Mouse (Mus musculus) testis, postnatal 14 days (tissue): ENCODE measurements around the gene Gm10490.

Experiments used
- DNase-seq: peaks from one replicate; pipeline ENCODE4 v3.0.0; 2021; ENCODE audit warnings: low spot score

The Gm10490 gene

DNA sequence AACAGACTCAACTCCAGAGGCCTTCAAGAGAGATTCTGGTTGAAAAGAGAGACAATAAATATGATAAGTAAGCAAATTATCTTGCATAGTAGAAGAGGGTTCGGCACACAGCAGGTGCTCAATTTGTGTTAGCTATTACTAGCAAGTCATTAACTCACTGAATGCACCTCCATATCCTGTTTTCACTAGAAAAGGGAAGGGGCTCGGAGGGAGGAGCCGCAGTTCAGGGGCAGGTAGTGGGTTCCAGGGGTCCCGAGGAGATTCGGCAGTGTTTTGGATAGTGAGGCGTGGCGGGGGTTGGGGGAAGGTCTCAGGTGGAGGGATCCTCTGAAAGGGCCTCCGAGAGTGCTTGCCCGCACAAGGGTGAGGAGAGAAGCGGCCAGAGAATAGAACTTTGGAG lies 17.8 kb downstream of the Gm10490 start:
- no peak for DNase-seq

GRCm38 (mm10) chrX:7928270-7928790 lies 19.0 kb downstream of the Gm10490 start, which contains the start of gene Eras:
Gene Eras, minus strand, starts transcription at chrX:7928607.
- no peak for DNase-seq

DNA sequence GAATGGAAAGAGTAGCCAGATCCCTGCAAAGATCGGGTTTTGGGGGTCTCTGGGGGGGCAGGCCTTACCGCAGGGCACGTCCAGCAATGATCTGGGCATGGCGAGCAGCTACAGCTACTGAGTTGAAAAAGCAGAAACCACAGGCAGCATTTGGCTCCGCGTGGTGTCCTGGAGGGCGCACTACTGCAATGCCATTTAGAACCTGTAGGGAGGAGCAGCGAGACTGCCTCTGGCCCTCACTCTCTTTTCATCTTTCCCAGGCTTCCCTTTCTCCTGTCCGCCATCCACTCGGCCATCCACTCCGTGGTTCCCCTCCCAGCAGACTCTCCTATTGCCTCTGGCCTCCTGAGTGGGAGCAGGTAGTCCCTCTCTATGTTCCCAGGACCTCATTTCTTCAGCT lies 27.5 kb downstream of the Gm10490 start:
- DNase-seq, result no peak

GRCm38 (mm10) chrX:7937667-7938066 lies 28.3 kb downstream of the Gm10490 start:
- no peak for DNase-seq

GRCm38 (mm10) chrX:7945618-7946017 lies 36.3 kb downstream of the Gm10490 start:
- DNase-seq, result no peak

DNA sequence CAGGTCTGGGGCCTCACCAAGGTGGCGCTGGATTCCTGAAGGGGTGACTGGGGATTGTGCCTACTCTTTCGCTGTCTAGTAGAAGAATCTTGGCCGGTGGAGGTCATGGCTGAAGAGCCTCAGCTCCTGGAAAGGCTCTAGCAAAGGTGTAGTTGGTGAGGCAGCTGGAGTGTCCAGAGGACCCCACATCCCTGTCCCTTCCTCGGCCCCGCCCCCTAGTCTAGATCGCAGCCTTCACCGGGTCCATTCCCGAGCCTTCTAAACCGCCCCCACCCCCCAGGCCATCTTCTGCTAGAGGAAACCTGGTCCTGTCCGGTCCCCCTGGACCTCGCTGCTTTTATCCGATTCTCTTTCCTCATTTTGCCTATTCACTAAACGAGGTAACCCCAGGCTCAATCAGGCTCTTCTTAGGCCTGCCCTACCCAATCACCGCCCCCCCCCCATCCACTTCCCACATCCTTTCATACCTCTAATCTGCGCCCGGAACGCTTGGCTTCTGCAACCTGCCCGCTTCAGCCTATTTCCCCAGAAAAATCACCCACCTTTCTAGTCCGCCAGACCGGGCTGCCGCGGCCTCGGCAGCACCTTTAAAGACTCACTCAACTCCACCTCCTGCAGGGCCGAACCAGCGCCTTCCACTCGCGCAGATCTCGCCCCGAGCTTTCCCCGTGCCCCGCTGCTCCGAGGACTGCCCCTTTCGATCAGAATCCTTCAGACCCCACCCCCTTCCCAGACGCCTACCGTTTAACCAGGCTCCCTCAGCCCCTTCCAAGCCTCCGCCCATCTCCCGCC lies 38.0 kb downstream of the Gm10490 start, which contains the start of gene Hdac6:
Gene Hdac6, minus strand, starts transcription at position 782 of the 792 bp plus-strand sequence.
- DNase-seq, result no peak

GRCm38 (mm10) chrX:7947900-7948492 lies 38.7 kb downstream of the Gm10490 start:
- DNase-seq, result peak; percentile 93

- peak; percentile 31 for DNase-seq
These were observed 40.7 kb downstream of the Gm10490 start for GRCm38 (mm10) chrX:7950091-7950490.

GRCm38 (mm10) chrX:7958868-7959267 lies 49.5 kb downstream of the Gm10490 start:
- DNase-seq, result no peak
